Mouse (Mus musculus) adrenal gland, postnatal 4 days (tissue): ENCODE data around the gene Adgb. TPM values are rescaled to one million over a fixed set of nuclear protein-coding genes. Genes with fewer than 3 reads are reported as not detected.
"Not testable (repeated sequence)": the region's sequence is repeated elsewhere in the genome, so short reads cannot be mapped to it uniquely, and the experiment has no call there.

Experiments
- DNase-seq, 2 experiments: peaks; one replicate each; pipeline ENCODE4 v3.0.0; 2021 to 2022; ENCODE audit warnings: low spot score in 2 of 2, mixed read lengths in 2 of 2
- long read RNA-seq, 2 experiments: library from polyadenylated mRNA; stranded (forward); transcript quantifications; one replicate each; pipeline ENCODE4 v2.0.0; 2021
- total RNA-seq, 2 experiments: library from RNA; stranded (reverse); gene quantifications; 2 replicates each; pipeline ENCODE4 v1.2.3; 2021

The Adgb gene
- 1 to 10 TPM in 1 of 2 experiments, under 1 TPM in 1; 0.59 to 1.0 TPM for total RNA-seq
- long read RNA-seq, experiment 1: 0 reads
- long read RNA-seq, experiment 2: 0 reads

- peak; percentile 30 to 43 for DNase-seq
Measured at GRCm38 (mm10) chr10:10471961-10472610, at the start of gene Adgb. TSS of gene Adgb (minus strand) at chr10:10472326.

DNA sequence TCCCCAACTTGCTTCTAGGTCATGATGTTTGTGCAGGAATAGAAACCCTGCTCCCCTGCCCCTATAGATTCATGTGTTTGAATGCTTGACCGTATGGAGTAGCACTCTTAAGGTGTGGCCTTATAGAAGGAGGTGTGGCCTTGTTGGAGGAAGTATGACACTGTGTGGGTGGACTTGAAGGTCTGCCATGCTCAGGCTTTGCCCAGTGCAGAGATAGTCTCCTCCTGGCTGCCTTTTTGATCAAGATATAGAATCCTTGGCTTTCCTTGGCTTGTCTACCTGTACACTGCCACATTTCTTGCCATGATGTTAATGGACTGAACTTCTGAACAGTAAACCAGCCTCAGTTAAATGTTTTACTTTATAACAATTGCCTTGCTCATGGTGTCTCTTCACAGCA, 8.0 kb upstream of the Adgb start:
- DNase-seq: no peak

GRCm38 (mm10) chr10:10477429-10477828, 5.3 kb upstream of the Adgb start:
- DNase-seq: not testable (repeated sequence)

- DNase-seq: no peak
Measured at GRCm38 (mm10) chr10:10476956-10477355, 4.8 kb upstream of the Adgb start.

- DNase-seq: no peak
Measured at GRCm38 (mm10) chr10:10476549-10476948, 4.4 kb upstream of the Adgb start.

DNA sequence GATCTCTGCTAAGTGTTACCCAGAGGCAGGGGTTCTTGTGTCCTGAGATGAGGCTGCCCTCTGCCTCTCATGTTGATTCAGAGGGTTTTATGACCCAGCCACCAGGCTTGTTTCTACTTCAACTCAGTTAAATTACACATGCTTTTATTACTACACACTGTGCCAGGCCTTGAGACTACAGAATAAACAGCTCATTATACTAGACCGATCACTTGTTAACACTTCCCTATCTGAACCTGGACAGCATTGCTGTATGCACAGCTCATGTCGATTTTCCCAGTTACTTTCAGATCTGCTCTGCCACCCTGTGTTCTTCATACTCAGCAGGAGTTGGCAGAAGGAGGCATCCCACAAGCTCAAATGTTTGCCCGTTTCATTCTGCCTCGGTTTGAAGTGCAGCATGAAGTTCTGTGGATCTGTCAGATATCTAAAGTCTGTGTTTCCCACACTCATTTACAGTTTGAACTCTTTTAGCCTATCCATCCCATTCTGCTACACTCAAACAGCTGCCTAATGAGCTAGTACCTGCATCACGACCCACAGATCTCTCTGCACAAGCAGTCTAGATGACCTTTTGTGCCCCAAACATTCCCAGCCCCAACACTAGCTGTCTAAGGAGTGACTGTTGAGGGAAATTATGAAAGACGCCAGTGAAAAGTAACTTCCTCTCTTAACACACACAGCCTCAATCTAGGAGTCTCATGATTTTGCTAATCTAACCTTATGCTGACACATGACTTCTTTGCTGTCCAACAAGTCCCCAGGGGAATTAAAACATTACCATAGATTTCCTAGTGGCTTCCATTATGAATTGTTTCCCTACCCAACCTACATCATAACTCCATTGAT, 3.2 kb downstream of the Adgb start:
- DNase-seq: no peak

GRCm38 (mm10) chr10:10460113-10460512, 12.0 kb downstream of the Adgb start:
- DNase-seq: no peak

GRCm38 (mm10) chr10:10456991-10457390, 15.1 kb downstream of the Adgb start:
- no peak for DNase-seq

DNA sequence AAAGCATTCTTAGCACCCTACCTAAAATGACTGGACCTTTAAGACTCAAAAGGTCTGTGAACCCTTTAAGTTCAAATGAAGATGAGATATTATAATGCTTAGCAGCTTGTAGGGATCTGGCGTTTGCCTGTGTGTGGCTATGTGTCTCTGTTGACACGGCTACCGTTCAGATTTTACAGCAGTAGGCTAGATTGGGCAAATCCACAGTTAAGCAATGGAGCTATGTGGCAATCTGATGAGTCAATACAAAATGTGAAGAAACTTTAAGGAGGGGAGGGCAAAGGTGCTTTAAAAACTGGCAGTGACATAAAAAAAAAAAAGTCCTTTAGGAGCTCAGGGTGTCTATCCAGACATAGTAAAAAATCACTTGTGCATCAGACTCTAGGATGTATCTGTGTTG, 23.1 kb downstream of the Adgb start:
- DNase-seq: no peak

- DNase-seq: no peak
Measured at GRCm38 (mm10) chr10:10444841-10445466, 27.2 kb downstream of the Adgb start.

- no peak for DNase-seq
Measured at GRCm38 (mm10) chr10:10443558-10443957, 28.6 kb downstream of the Adgb start.

DNA sequence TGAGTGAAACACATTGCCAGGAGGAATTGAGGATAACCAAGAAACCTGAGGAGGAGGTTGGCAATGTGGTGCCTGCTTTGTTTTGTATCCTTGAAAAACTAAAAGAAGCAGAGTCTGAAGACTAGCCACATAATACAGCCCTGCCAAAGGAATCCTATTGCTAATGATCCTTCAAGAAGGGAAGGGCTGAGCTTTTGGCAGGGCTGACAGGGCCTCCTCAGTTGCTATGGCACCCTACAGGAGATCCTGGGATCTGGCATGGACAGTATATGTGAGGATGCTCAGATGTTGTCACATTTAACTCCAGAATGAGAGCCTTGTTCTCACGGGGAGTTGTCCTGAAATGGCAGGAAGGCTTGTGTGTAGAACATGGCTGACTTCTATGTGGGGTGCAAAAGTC, 37.1 kb downstream of the Adgb start:
- no peak for DNase-seq

GRCm38 (mm10) chr10:10429635-10430034, 42.5 kb downstream of the Adgb start:
- no peak for DNase-seq

GRCm38 (mm10) chr10:10429032-10429431, 43.1 kb downstream of the Adgb start:
- DNase-seq: no peak

- DNase-seq: no peak
Measured at GRCm38 (mm10) chr10:10424383-10424782, 47.7 kb downstream of the Adgb start.

- DNase-seq: no peak
Measured at GRCm38 (mm10) chr10:10411046-10411445, 61.1 kb downstream of the Adgb start.

DNA sequence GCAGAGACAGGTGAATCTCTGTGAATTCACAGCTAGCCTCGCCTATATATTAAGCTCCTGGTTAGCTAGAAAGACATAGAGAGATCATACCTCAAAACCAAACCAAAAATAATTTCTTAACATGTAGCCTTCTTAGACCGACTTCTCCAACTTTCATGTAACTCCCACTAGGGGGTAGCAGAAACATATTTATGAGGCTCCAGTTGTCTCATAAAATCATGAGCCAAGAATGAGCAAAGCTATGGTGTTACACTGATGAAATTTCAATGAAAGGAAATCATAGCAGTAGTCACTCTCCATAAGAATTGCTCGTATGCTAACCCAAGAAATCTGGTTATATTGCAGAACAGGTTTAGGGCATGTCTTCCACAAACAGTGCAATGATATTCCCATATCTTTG, 64.0 kb downstream of the Adgb start:
- no peak for DNase-seq

- no peak for DNase-seq
Measured at GRCm38 (mm10) chr10:10395784-10396481, 76.2 kb downstream of the Adgb start.

DNA sequence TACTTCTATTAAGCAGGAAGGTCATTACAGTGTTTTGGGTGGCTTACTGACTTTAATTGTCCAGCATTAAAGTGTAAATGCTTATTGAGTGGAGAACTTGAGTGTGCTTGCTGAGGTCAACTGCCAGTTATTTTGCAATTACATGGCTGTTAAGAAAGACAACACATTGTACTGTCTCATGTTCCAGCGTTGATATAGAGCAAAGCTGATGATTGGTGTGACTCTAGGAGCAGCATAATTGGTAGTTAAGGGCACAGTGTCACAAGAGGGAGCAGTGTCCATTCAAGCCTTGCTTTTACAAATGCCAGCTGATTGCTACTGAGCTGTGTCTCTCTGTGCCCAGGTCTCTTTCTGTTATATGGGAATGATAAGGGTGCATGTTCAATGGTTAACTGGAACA, 97.5 kb downstream of the Adgb start:
- DNase-seq: no peak

- DNase-seq: no peak
Measured at GRCm38 (mm10) chr10:10364025-10364424, 108.1 kb downstream of the Adgb start.

DNA sequence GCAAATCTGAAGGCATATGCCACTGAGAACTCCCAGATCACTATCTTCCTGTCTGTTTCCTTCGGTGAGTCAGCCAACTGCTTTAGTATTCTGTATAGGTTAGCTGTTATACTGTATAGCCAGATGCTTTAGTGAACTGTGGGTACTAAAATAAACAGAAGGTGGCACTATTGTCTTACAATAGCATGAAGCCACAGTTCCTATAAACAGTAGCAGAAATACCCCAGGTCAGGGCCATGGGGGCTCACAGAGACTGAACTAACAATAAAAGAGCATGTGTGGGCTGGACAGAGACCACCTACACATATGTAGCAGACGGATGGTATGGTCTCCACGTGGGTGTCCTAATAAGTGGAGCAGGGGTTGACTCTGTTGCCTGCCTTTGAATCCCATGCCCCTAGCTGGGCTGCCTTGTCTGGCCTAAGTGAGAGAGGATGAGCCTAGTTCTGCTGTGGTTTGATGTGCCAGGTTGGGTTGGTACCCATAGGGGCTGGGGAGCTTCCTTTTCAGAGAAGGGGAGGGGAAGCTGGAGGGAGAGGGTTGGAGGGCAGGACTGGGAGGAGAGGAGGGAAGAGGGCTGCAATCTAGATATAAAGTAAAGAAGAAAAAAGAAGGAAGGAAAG, 116.4 kb downstream of the Adgb start:
- DNase-seq: no peak
